Mouse (Mus musculus) frontal cortex, adult 2 months (tissue): Measurements from ENCODE around the gene Irf2bp2. TPM values are rescaled to one million over a fixed set of nuclear protein-coding genes. Genes with fewer than 3 reads are reported as not detected.
A peak's percentile ranks its signal among the peaks of the same experiment; 100 is the strongest.

Experiments
- DNase-seq, 2 experiments: peaks; one replicate each; pipeline ENCODE4 v3.0.0; 2022; ENCODE audit warnings: low spot score in 1 of 2; ENCODE audit errors: extremely low spot score in 1 of 2
- polyA plus RNA-seq: library from polyadenylated mRNA; depleted of rRNA; stranded (reverse); fragments of >200 nt; gene quantifications from 2 replicates; pipeline ENCODE4 v1.2.3, GENCODE M21; 2012; rRNA removed

The Irf2bp2 gene
- polyA plus RNA-seq, 1 experiment = 36.5 TPM

DNA sequence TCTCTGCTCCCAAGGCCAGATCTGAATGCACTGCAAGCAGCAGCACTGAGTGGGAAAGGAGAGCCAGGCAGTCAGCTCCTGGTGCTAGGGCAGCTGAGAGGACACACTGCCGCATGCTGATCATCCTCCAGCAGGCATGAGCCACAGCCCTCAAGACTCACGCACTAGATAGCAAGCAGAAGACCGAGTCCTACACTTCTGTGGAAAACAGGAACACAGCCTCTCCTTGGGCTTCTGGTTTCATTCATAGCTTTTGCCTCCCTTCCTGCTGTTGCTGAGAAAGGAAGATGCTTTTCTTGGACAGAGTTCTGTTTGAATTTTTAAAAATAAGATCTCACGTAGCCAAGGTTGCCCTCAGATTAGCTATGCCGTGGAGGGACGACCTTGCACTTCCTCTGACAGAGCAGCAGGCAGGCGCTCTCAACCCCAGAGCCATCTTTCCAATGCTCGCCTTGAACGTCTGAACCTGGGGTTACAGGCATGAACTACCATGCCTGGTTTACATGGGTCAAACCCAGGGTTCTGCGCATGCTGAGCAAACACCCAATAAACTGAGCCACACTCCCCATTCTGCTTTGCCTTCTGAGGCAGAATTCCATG lies 51.6 kb downstream of the Irf2bp2 start:
- no peak for DNase-seq

DNA sequence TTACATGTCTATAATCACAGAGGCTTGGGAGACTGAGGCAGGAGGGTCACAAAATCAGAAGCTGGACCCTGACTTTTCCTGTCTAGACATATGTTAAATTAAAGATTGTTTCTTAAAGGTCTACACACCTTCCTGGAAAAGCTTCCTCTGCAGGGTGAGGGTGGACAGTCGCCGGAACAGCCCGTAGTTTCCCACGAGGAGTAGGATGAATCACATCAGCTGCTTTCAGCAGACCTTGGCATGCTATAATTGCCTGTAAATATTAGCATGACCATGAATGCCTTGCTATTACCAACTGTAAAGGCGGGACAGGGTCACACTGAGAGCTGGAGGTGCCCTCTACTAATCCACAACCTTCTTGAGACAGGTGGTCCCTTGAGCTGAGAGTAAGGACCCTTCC lies 53.5 kb downstream of the Irf2bp2 start:
- no peak for DNase-seq

DNA sequence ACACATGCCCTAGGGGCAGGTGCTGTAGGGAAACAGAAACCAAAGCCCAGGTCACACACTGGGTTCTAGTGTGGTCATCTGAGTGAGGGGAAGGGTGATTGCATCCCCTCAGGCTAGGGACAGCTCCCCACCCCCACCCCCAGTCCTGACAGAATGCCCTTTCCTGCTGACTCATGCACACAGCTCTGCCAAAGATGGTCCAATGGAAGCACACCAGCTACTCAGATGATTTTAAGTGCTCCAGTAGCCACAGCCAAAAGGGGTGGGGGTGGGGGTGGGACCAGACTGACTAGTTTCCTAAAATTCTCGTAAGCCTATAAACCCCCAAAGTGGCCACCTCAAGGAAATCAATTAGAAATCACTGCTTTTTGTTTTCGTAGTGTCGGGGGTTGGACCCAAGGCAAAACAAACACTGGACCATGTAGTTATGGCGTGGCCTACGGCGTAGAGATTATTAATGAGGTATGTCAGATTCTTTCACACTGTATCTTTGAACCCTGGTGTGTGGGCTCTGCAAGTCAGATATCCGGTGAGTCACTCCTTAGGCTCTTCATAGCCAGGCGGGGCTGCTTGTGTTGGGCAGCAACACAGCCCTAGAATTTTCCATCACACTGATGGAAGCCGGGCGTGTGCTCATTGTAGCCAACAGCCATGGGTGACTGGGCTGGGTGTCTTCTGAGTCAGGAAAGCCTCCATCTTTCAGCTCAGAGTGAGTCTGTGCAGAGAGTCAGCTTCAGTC lies 54.3 kb downstream of the Irf2bp2 start:
- DNase-seq = no peak

DNA sequence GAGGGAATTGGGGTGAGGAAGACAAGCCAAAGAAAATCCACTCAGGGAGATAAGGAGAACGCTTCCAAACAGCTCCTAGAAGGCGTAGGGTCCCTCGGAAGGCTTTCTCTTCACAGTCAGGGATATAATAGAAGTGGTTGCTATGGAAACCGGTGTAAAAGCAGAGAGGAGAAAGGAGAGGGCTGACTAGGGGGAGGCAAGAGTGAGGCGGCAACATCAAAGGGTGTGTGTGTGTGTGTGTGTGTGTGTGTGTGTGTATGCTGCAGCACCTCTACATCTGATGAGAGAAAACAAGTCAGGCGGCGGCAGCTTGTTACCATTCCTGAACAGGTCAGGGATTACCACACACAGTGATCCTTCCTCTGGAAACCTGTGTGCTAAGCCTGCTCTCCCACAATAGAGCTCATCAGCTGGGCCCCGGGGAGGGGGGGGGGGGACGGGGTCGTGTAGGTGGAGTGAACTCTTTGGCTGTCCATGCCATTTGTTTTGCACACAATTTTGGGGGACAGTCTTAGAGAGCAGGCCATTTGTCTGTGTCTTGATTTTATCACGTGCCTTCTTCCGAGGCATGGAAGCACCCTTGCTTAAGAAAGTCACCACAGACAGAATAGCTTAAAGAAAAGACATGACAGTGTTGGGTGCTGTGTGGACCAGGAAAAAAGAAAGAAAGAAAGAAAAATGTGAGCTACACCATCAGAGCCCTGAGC lies 55.0 kb downstream of the Irf2bp2 start:
- peak; percentile 76 to 82 for DNase-seq

Other genes starting within 250 kb of the Irf2bp2 start
- gene Coa6, start 171.5 kb downstream of the Irf2bp2 start, polyA plus RNA-seq = 51.1 and 52.8 TPM in 2 replicates
- gene Tarbp1, start 118.9 kb downstream of the Irf2bp2 start, polyA plus RNA-seq = 6.2 and 6.8 TPM in 2 replicates